Mouse (Mus musculus) CH12.LX (cell line): ENCODE measurements around the gene Zfp36. TPM values are rescaled to one million over a fixed set of nuclear protein-coding genes. Genes with fewer than 3 reads are reported as not detected.
A peak's percentile ranks its signal among the peaks of the same experiment; 100 is the strongest.

Experiments used
- DNase-seq: peaks from one replicate; pipeline ENCODE4 v3.0.0-alpha.2; 2013; ENCODE audit errors: extremely low read depth
- H3K27ac ChIP-seq: 2 replicates; pipeline ENCODE4 v1.5.1; 2012; ENCODE audit warnings: low read depth, mild to moderate bottlenecking, control low read depth, moderate library complexity; ENCODE audit not compliant: insufficient read depth
- H3K27me3 ChIP-seq: replicated peaks from 2 replicates; pipeline ENCODE3; 2012; ENCODE audit warnings: inconsistent platforms
- H3K36me3 ChIP-seq, 2 experiments: replicated peaks in 1 of 2; 2 replicates each; pipeline versions ENCODE3 to v1.6.1; 2012; ENCODE audit warnings: inconsistent platforms in 1 of 2, low read length in 1 of 2, mild to moderate bottlenecking in 1 of 2, mixed read lengths in 1 of 2, moderate library complexity in 1 of 2; ENCODE audit not compliant: control insufficient read depth in 1 of 2, insufficient read depth in 1 of 2
- H3K4me1 ChIP-seq, 2 experiments: 2 replicates each; pipeline ENCODE4 v1.6.1; 2012; ENCODE audit warnings: inconsistent platforms in 1 of 2, moderate library complexity in 1 of 2; ENCODE audit not compliant: insufficient read depth in 2 of 2, control insufficient read depth in 1 of 2
- H3K4me2 ChIP-seq: 2 replicates; pipeline ENCODE4 v1.6.1; 2012; ENCODE audit warnings: low read depth, mild to moderate bottlenecking, control low read depth; ENCODE audit not compliant: poor library complexity, insufficient read depth, severe bottlenecking
- H3K4me3 ChIP-seq, 3 experiments: fragments of 150-350 bp in 1 of 3; sonication (generic) in 1 of 3; replicated peaks in 1 of 3; 2 replicates each; pipeline versions ENCODE3 to v1.5.1; 2011 to 2012; ENCODE audit warnings: low read depth in 2 of 3, low read length in 2 of 3, mild to moderate bottlenecking in 2 of 3, moderate library complexity in 2 of 3, control low read depth in 1 of 3, improper control_type of control experiment in 1 of 3, inconsistent platforms in 1 of 3, mixed read lengths in 1 of 3; ENCODE audit not compliant: poor library complexity in 1 of 3
- H3K79me2 ChIP-seq: replicated peaks from 2 replicates; pipeline ENCODE4 v1.6.1; 2012; ENCODE audit warnings: mild to moderate bottlenecking, moderate library complexity; ENCODE audit not compliant: control insufficient read depth, poor library complexity, insufficient read depth, severe bottlenecking; ENCODE audit errors: extremely low read depth
- H3K9ac ChIP-seq: 2 replicates; pipeline ENCODE4 v1.6.1; 2012; ENCODE audit warnings: low read depth, mild to moderate bottlenecking, control low read depth, moderate library complexity; ENCODE audit not compliant: insufficient read depth
- H3K9me3 ChIP-seq: replicated peaks from 2 replicates; pipeline ENCODE3; 2012; ENCODE audit warnings: low read length, inconsistent platforms, mixed read lengths
- BHLHE40 ChIP-seq: IDR thresholded peaks from 2 replicates; pipeline ENCODE4 v1.6.1; 2011; ENCODE audit warnings: mild to moderate bottlenecking, low read depth, low read length, improper control_type of control experiment
- CHD1 ChIP-seq: IDR thresholded peaks from 2 replicates; pipeline ENCODE4 v1.6.1; 2012; ENCODE audit warnings: low read depth, low read length, improper control_type of control experiment, inconsistent platforms
- CHD2 ChIP-seq: IDR thresholded peaks from 2 replicates; pipeline ENCODE4 v1.6.1; 2011; ENCODE audit warnings: low read length, improper control_type of control experiment
- ELF1 ChIP-seq: IDR thresholded peaks from 2 replicates; pipeline ENCODE4 v1.6.1; 2014; ENCODE audit warnings: low read depth, mild to moderate bottlenecking, inconsistent platforms, low read length, improper control_type of control experiment
- EP300 ChIP-seq: IDR thresholded peaks from 2 replicates; pipeline ENCODE4 v1.6.1; 2011; ENCODE audit warnings: low read length, improper control_type of control experiment
- ETS1 ChIP-seq: conservative IDR thresholded peaks from 2 replicates; pipeline ENCODE4 v1.6.1; 2012; ENCODE audit warnings: low read depth, mild to moderate bottlenecking, inconsistent platforms, low read length, improper control_type of control experiment, moderate library complexity
- GABPA ChIP-seq: IDR thresholded peaks from 2 replicates; pipeline ENCODE4 v1.6.1; 2012; ENCODE audit warnings: low read depth, low read length, improper control_type of control experiment, inconsistent platforms; ENCODE audit not compliant: insufficient replicate concordance
- HCFC1 ChIP-seq: IDR thresholded peaks from 2 replicates; pipeline ENCODE4 v1.6.1; 2012; ENCODE audit warnings: low read depth, mild to moderate bottlenecking, inconsistent platforms, low read length, improper control_type of control experiment
- IRF4 ChIP-seq: IDR thresholded peaks from 2 replicates; pipeline ENCODE4 v1.6.1; 2014; ENCODE audit warnings: low read depth, mild to moderate bottlenecking, inconsistent platforms, low read length, improper control_type of control experiment
- KAT2A ChIP-seq: IDR thresholded peaks from 2 replicates; pipeline ENCODE4 v1.6.1; 2012; ENCODE audit warnings: low read length, improper control_type of control experiment, inconsistent platforms; ENCODE audit not compliant: insufficient replicate concordance
- MAX ChIP-seq: IDR thresholded peaks from 2 replicates; pipeline ENCODE4 v1.6.1; 2011; ENCODE audit warnings: low read length, improper control_type of control experiment
- MAZ ChIP-seq: IDR thresholded peaks from 2 replicates; pipeline ENCODE4 v1.6.1; 2012; ENCODE audit warnings: low read depth, mild to moderate bottlenecking, inconsistent platforms, low read length, improper control_type of control experiment, moderate library complexity
- MEF2A ChIP-seq: IDR thresholded peaks from 2 replicates; pipeline ENCODE4 v1.6.1; 2014; ENCODE audit warnings: low read depth, mild to moderate bottlenecking, inconsistent platforms, low read length, improper control_type of control experiment, borderline replicate concordance
- MYC ChIP-seq: IDR thresholded peaks from 2 replicates; pipeline ENCODE4 v1.6.1; 2011; ENCODE audit warnings: low read depth, mild to moderate bottlenecking, improper control_type of control experiment, low read length
- NELFE ChIP-seq: IDR thresholded peaks from 2 replicates; pipeline ENCODE4 v1.6.1; 2011; ENCODE audit warnings: low read depth, low read length, improper control_type of control experiment
- POLR2A ChIP-seq: IDR thresholded peaks from 2 replicates; pipeline ENCODE4 v1.6.1; 2011; ENCODE audit warnings: low read depth, mild to moderate bottlenecking, improper control_type of control experiment, low read length
- POLR2AphosphoS2 ChIP-seq: IDR thresholded peaks from 2 replicates; pipeline ENCODE4 v1.6.1; 2011; ENCODE audit warnings: low read depth, low read length, improper control_type of control experiment
- RCOR1 ChIP-seq: conservative IDR thresholded peaks from 2 replicates; pipeline ENCODE4 v1.6.1; 2012; ENCODE audit warnings: low read depth, mild to moderate bottlenecking, inconsistent platforms, low read length, improper control_type of control experiment
- SIN3A ChIP-seq: IDR thresholded peaks from 2 replicates; pipeline ENCODE4 v1.6.1; 2012; ENCODE audit warnings: low read length, improper control_type of control experiment, inconsistent platforms
- TBP ChIP-seq: conservative IDR thresholded peaks from 2 replicates; pipeline ENCODE4 v1.6.1; 2011; ENCODE audit warnings: low read depth, low read length, improper control_type of control experiment
- TCF12 ChIP-seq: IDR thresholded peaks from 2 replicates; pipeline ENCODE4 v1.6.1; 2014; ENCODE audit warnings: low read depth, mild to moderate bottlenecking, inconsistent platforms, low read length, improper control_type of control experiment
- USF1 ChIP-seq: IDR thresholded peaks from 2 replicates; pipeline ENCODE4 v1.6.1; 2014; ENCODE audit warnings: low read depth, mild to moderate bottlenecking, inconsistent platforms, low read length, improper control_type of control experiment
- USF2 ChIP-seq: conservative IDR thresholded peaks from 2 replicates; pipeline ENCODE4 v1.6.1; 2011; ENCODE audit warnings: low read depth, low read length, improper control_type of control experiment
- ZMIZ1 ChIP-seq: IDR thresholded peaks from 2 replicates; pipeline ENCODE4 v1.6.1; 2012; ENCODE audit warnings: low read depth, mild to moderate bottlenecking, inconsistent platforms, low read length, improper control_type of control experiment
- ZNF384 ChIP-seq: IDR thresholded peaks from 2 replicates; pipeline ENCODE4 v1.6.1; 2012; ENCODE audit warnings: low read depth, low read length, improper control_type of control experiment, inconsistent platforms
- dilution Hi-C: fragments of 300-500 bp; cut with MboI; formaldehyde crosslinking; loops from 2 replicates; pipeline ENCODE4 v1.14.3; 2020; ENCODE audit warnings: low sequenced_read_pairs; ENCODE audit not compliant: extremely low pct_unique_long_range_greater_than_20kb, extremely low pct_ligation_motif_present
- in situ Hi-C: fragments of 300-500 bp; cut with MboI; formaldehyde crosslinking; loops from 3 replicates; pipeline ENCODE4 v1.14.3; 2019; ENCODE audit warnings: low sequenced_read_pairs, low pct_ligation_motif_present, low pct_unique_long_range_greater_than_20kb, mixed read lengths
- polyA plus RNA-seq: library from polyadenylated mRNA; unstranded; fragments of >175 nt; gene quantifications from 2 replicates; pipeline ENCODE4 v1.2.1, GENCODE M21; 2012; ENCODE audit warnings: low read depth; ENCODE audit not compliant: insufficient read length
- total RNA-seq, 2 experiments: library from RNA; depleted of rRNA; stranded (reverse); fragments of 300-350 nt in 1 of 2; fragments of >200 nt in 1 of 2; gene quantifications; 2 replicates each; pipeline ENCODE4 v1.2.3; 2012 to 2014

Gene Zfp36
- total and polyA plus RNA-seq, 3 experiments = 1.9 to 9.9 (median 2.8) TPM

DNA sequence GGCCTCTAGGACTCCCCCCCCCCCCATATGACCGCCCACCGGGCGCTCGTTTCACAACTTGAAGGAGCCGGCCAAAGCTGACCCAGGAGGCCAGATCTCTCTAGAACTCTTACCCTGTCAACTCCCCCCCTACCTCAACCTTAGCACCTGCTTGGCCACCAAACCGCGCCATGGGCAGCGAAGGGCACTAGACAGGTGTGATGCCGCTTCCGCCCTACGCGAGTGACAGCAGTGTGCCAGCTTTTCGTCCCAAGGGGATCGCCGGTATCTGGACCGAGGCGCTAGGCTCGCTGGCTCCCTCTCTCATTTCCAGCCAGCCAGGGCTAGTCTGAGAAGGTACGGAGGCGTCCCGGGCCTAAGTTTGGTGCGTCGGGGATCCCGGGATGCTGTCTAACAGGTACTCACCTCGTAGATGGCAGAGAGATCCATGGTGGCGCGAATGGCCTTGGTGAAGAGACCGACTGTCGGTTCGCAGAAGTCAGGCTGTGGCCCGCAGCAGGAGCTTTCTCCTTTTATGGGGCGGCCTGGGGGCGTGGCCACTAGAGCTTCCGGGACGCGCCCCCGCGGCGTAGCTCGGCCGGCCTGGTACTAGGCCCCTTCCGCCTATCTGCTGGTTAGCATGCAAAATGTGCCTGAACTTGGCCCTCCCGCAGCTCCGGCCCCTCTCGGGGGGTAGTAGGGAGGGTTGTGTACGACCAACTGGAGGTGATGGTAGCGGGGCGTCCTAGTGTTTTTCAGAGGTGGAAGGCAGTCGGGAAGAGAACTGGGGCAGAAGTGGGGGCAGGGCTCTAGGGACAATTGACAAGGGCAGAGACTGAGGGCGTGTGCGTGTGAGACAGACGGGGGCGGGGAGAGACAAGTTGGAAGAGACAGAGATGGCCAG is 1.0 kb downstream of the Zfp36 start:
- Histone ChIP-seq H3K27me3 (no peaks in the 10 kb centered on the region), H3K9ac (peak overlapping the region; percentile 80), H3K4me1 (peaks cover 22 to 72% of the 10 kb centered on the region in 2 experiments), H3K27ac (peak overlapping the region; percentile 81), H3K4me2 (peak overlapping the region; percentile 85), H3K4me3 (peak overlapping the region; percentile 75 to 87 (median 84)), H3K9me3 (no peaks in the 10 kb centered on the region), H3K36me3 (peaks cover 9 to 17% of the 10 kb centered on the region in 2 experiments), H3K79me2 (peaks cover 27% of the 10 kb centered on the region)
- peak; percentile 93 for DNase-seq
- TF ChIP-seq CHD1 (no peak), MAZ (peak; percentile 72), ETS1 (peak; percentile 64; the same call in 1 of the 2 replicates), ELF1 (peak; percentile 94), MAX (0 out of 2 replicates have a peak, but pooled peaks have one; percentile 15), IRF4 (peak; percentile 47), CHD2 (peak; percentile 82; the same call in 1 of the 2 replicates), HCFC1 (peak; percentile 65), TCF12 (peak; percentile 82; the same call in 1 of the 2 replicates), MEF2A (peak; percentile 59; the same call in 1 of the 2 replicates), ZNF384 (peak; percentile 18; the same call in 1 of the 2 replicates), EP300 (peak; percentile 8; the same call in 1 of the 2 replicates), USF2 (no peak), USF1 (no peak), RCOR1 (no peak), SIN3A (peak; percentile 92), NELFE (peak; percentile 99), BHLHE40 (peak; percentile 81), POLR2AphosphoS2 (peak; percentile 96), KAT2A (no peak), TBP (peak; percentile 96), MYC (no peak), ZMIZ1 (peak; percentile 99), POLR2A (peak; percentile 100), GABPA (no peak)
- in situ Hi-C loops = no loop called here
- dilution Hi-C loops = no loop called here
